Mouse (Mus musculus): Measurements from ENCODE around the gene Ano9.

The Ano9 gene

GRCm38 (mm10) chr7:141117636-141118035, at the start of gene Ano9:
Gene Ano9, minus strand, starts transcription at chr7:141117806.
- DNase-seq (ENCODE audit: low spot score): no peak

- no peak for DNase-seq (ENCODE audit: low spot score)
These were observed 47.2 kb upstream of the Ano9 start for GRCm38 (mm10) chr7:141164850-141165249.

GRCm38 (mm10) chr7:141164397-141164796, 46.8 kb upstream of the Ano9 start:
- DNase-seq (ENCODE audit: low spot score): no peak

- no peak for DNase-seq (ENCODE audit: low spot score)
These were observed 37.8 kb upstream of the Ano9 start for GRCm38 (mm10) chr7:141155362-141155761.

- DNase-seq (ENCODE audit: low spot score): no peak
These were observed 31.0 kb upstream of the Ano9 start for GRCm38 (mm10) chr7:141148639-141149038.

GRCm38 (mm10) chr7:141147044-141147443, 29.4 kb upstream of the Ano9 start:
- no peak for DNase-seq (ENCODE audit: low spot score)

GRCm38 (mm10) chr7:141146043-141146595, 28.5 kb upstream of the Ano9 start:
- no peak for DNase-seq (ENCODE audit: low spot score)

GRCm38 (mm10) chr7:141145403-141145802, 27.8 kb upstream of the Ano9 start:
- DNase-seq (ENCODE audit: low spot score): no peak

GRCm38 (mm10) chr7:141144650-141145049, 27.0 kb upstream of the Ano9 start:
- DNase-seq (ENCODE audit: low spot score): no peak

GRCm38 (mm10) chr7:141143861-141144260, 26.3 kb upstream of the Ano9 start:
- no peak for DNase-seq (ENCODE audit: low spot score)

- no peak for DNase-seq (ENCODE audit: low spot score)
These were observed 25.5 kb upstream of the Ano9 start for GRCm38 (mm10) chr7:141143112-141143511.

- no peak for DNase-seq (ENCODE audit: low spot score)
These were observed 23.7 kb upstream of the Ano9 start for GRCm38 (mm10) chr7:141141326-141141725.

- no peak for DNase-seq (ENCODE audit: low spot score)
These were observed 14.5 kb upstream of the Ano9 start for GRCm38 (mm10) chr7:141131904-141132755.

- peak; percentile 91 for DNase-seq (ENCODE audit: low spot score)
These were observed 13.6 kb upstream of the Ano9 start for GRCm38 (mm10) chr7:141131024-141131820.

- no peak for DNase-seq (ENCODE audit: low spot score)
These were observed 5.9 kb upstream of the Ano9 start for GRCm38 (mm10) chr7:141123517-141123856.

GRCm38 (mm10) chr7:141122689-141123516, 5.3 kb upstream of the Ano9 start:
- peak; percentile 91 for DNase-seq (ENCODE audit: low spot score)

GRCm38 (mm10) chr7:141122245-141122644, 4.6 kb upstream of the Ano9 start, which contains the start of gene Ptdss2:
Gene Ptdss2, plus strand, starts transcription at chr7:141122382.
- no peak for DNase-seq (ENCODE audit: low spot score)

- no peak for DNase-seq (ENCODE audit: low spot score)
These were observed 3.5 kb upstream of the Ano9 start for GRCm38 (mm10) chr7:141121051-141121531.

- DNase-seq (ENCODE audit: low spot score): no peak
These were observed 3.0 kb upstream of the Ano9 start for GRCm38 (mm10) chr7:141120605-141121004.

- DNase-seq (ENCODE audit: low spot score): no peak
These were observed 1.9 kb upstream of the Ano9 start for GRCm38 (mm10) chr7:141119487-141119886.

- no peak for DNase-seq (ENCODE audit: low spot score)
These were observed 1.7 kb downstream of the Ano9 start for GRCm38 (mm10) chr7:141115874-141116273.

GRCm38 (mm10) chr7:141103161-141103560, 14.4 kb downstream of the Ano9 start:
- no peak for DNase-seq (ENCODE audit: low spot score)

Data from layer of hippocampus, adult 11-12 months (tissue).